Comparison of ENCODE assay signal across 9 mouse cellular contexts in genomic region chr13:69739759-69740135, GRCm38 (mm10). TPM values are rescaled to one million over a fixed set of nuclear protein-coding genes. Genes with fewer than 3 reads are reported as not detected.
DNase-seq lines count a peak whose midpoint lies in the region; ATAC-seq and TF ChIP-seq lines count a peak whose summit lies in the region.
"Had no signal": no experiment of that assay in that cellular context is flagged by ENCODE, and none has a peak within 500 bp of the region (broad histone marks: within the 10 kb centered on the region; RNA-seq: fewer than 3 reads in every experiment).

TSS of gene Ube2ql1 (minus strand) at chr13:69739889.

- ATAC-seq in inflammation-experienced regulatory T-cells, adult 6 months: peak; percentile 14

- peak within 1 kb of the TSS; percentile 98 for H3K27ac ChIP-seq in left cerebral cortex, adult 2 months
- H3K27ac ChIP-seq: macrophage had no signal

- DNase-seq in adrenal gland, adult 2 months: peak; percentile 94
- peak; percentile 90 for DNase-seq in embryo, embryonic 10.5 days (ENCODE audit: low spot score)
- peak; percentile 71 to 76 for DNase-seq in gastrocnemius, postnatal 36 days
- DNase-seq in left cerebral cortex, adult 2 months (ENCODE audit: extremely low spot score in 1 of 2, low spot score in 2 of 2): peak; percentile 96 to 97
- peak; percentile 75 for DNase-seq in lung, postnatal 36 days
- DNase-seq in right cerebral cortex, adult 18-20 months: peak; percentile 97
- DNase-seq in thymus, postnatal 4 days: peak; percentile 84

- intact Hi-C loops in gastrocnemius, postnatal 36 days (cut with DNase I): loop anchor here (5.0 kb wide), 2 partner anchors 73 to 253 kb away; no protein-coding TSS in a partner anchor
- intact Hi-C loops in left cerebral cortex, adult 2 months (cut with DNase I): loop anchor here (1.0 to 5.0 kb wide), 9 partner anchors 39 to 848 kb away; no protein-coding TSS in a partner anchor

- peak within 1 kb of the TSS; percentile 88 for H3K4me3 ChIP-seq in left cerebral cortex, adult 2 months

- TF ChIP-seq CTCF in left cerebral cortex, adult 2 months (IDR thresholded peaks at IDR 0.05): peak; percentile 95

RNA-seq across cellular contexts. Expression of gene Ube2ql1, which starts in this region (rescaled TPM):
- 1 to 10 TPM; 1.1 to 3.1 TPM for total RNA-seq in adrenal gland, adult 2 months (2021)
- 2.0 and 2.8 TPM in 2 replicates for polyA plus RNA-seq in adrenal gland, adult 2 months (2012; rRNA removed)
- under 1 TPM; 0.43 to 0.52 TPM for total RNA-seq in gastrocnemius, postnatal 36 days (2021)
- polyA plus RNA-seq in inflammation-experienced regulatory T-cells, adult 6 months (2017; shearing (Covaris generic)): not detected
- 100 to 1,000 TPM; 220 to 221 TPM for total RNA-seq in left cerebral cortex, adult 2 months (2021)
- polyA plus RNA-seq: macrophage had no signal

Comparison
In these comparisons a context has a peak if more than half of its experiments do, and no peak if none do; other contexts are left out.
1. Peak in every context shown above with its lines: DNase-seq, ATAC-seq, H3K4me3 ChIP-seq and H3K27ac ChIP-seq.
2. RNA of gene Ube2ql1 (total RNA-seq): 220 to 221 TPM in left cerebral cortex, adult 2 months; 1.1 to 3.1 TPM in adrenal gland, adult 2 months and 0.43 to 0.52 TPM in gastrocnemius, postnatal 36 days; every median in the first group is over 10 times any median in the second.
3. Peak in DNase-seq in gastrocnemius, postnatal 36 days; RNA of the gene not detected or under 1 TPM.
4. Peak in ATAC-seq in inflammation-experienced regulatory T-cells, adult 6 months; RNA of the gene not detected or under 1 TPM.